Mouse (Mus musculus): ENCODE measurements around the gene Lpin1. TPM values are rescaled to one million over a fixed set of nuclear protein-coding genes. Genes with fewer than 3 reads are reported as not detected.

The Lpin1 gene
- polyA plus RNA-seq (2012; rRNA removed) = 8.3 and 9.2 TPM in 2 replicates

DNA sequence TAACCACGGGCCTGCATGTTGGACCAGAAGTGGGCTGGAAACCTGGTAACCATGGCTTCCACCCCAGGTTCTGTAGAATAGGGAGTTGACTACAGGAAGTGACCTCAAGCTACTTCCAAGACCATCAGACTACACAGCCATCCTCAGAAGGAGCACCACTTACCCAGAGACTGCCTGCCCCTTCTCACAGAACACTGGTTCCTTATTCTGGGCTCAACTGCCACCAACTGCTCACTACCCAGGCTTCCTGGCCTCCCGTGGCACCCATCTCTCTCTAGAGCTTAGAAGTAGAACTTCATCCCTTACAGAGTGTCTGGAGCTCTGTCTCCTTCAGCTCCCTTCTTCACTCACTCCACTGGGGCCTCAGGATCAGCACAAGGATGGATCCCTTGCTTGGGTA, at the start of gene Lpin1:
Lpin1 (minus strand) TSS at position 31 of the 400 bp plus-strand sequence.

DNA sequence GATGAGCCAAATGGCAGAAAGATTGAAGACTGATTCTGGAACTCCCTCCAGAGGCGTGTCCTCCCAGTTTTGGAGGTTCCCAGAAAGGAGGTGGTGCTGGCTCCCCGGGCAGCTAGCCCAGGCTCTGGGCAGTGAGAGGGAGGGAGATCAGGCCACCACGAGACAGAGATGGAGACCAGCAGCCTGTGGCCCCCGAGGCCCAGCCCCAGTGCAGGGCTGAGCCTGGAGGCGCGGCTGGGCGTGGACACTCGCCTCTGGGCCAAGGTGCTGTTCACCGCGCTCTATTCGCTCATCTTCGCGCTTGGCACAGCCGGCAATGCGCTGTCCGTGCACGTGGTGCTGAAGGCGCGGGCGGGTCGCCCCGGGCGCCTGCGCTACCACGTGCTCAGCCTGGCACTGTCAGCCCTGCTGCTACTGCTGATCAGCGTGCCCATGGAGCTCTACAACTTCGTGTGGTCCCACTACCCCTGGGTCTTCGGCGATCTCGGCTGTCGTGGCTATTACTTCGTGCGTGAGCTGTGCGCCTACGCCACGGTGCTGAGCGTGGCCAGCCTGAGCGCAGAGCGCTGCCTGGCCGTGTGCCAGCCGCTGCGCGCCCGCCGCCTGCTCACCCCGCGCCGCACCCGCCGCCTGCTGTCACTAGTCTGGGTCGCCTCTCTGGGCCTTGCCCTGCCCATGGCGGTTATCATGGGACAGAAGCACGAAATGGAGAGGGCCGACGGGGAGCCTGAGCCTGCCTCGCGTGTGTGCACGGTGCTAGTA, 42.7 kb upstream of the Lpin1 start, which contains the start of gene Ntsr2:
Ntsr2 (plus strand) TSS at position 51 of the 762 bp plus-strand sequence.

Other genes starting within 250 kb of the Lpin1 start
- 0.06 TPM in 1 of 2 replicates, not detected in the other for gene Ntsr2, start 42.4 kb upstream of the Lpin1 start, polyA plus RNA-seq (2012; rRNA removed)
- gene Greb1, start 189.9 kb upstream of the Lpin1 start, polyA plus RNA-seq (2012; rRNA removed) = 14.2 and 15.8 TPM in 2 replicates
- 65.2 and 71.7 TPM in 2 replicates for gene E2f6, start 200.0 kb upstream of the Lpin1 start, polyA plus RNA-seq (2012; rRNA removed)